Mouse (Mus musculus): Measurements from ENCODE around the gene Nptx1. TPM values are rescaled to one million over a fixed set of nuclear protein-coding genes. Genes with fewer than 3 reads are reported as not detected.

Nptx1 gene
- polyA plus RNA-seq, 1 experiment from 2014 or later: 1.0 TPM

DNA sequence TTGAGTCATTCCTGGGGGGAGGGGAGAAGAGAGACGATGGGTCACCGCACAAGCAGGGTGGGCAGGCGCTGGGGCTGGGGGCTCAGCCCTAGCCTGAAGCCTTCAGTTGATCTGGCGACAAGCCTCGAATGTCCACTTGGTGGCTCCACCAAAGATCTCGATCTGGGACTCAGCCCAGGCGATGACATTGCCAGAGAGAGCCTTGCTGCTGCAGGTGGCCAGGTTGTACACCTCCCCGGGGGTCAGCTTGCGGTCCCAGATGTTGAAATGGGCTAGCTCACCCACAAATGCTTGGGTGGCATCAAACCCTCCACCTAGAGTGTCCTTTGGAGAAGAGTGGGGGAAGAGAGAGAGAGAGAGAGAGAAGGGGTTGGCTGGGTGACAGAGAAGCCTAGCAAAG lies 5.2 kb downstream of the Nptx1 start:
- no peak overlapping the region for H3K4me3 ChIP-seq (replicated peaks)
- WGBS: 54% methylated on average over 9 of the region's 9 CpGs
- ATAC-seq (ENCODE audit: insufficient number of reproducible peaks, insufficient read depth, low FRiP score, low TSS enrichment, low read depth): no peak
- no peak overlapping the region for H3K27ac ChIP-seq
- no peak overlapping the region for H3K9ac ChIP-seq (replicated peaks)
- H3K27me3 ChIP-seq: peaks cover 82% of the 10 kb centered on the region
- no peak overlapping the region for H3K4me2 ChIP-seq
- H3K9me3 ChIP-seq: no peaks in the 10 kb centered on the region
- H3K4me1 ChIP-seq (replicated peaks): peaks cover 25% of the 10 kb centered on the region
- H3K36me3 ChIP-seq: no peaks in the 10 kb centered on the region

DNA sequence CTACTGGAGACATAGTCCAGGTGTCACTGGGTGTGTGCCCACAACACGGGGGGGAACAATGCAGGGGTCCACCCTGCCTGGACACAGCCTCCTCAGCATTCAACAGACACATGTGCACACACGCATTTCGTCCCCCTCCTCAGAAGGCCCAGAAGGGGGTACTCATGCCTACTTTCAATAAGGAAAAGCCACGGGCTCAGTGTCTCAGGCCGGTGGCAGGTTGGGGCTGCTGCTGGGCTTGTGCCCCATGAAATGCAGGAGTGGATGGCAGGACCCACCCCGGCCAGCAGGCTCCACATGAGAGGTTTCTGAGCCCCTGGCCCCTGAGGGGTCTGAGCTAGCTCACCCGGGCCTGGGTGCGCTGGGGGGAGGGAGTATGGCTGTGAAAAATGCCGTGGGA lies 6.5 kb downstream of the Nptx1 start:
- no peak for ATAC-seq (ENCODE audit: insufficient number of reproducible peaks, insufficient read depth, low FRiP score, low TSS enrichment, low read depth)
- H3K4me2 ChIP-seq: no peak overlapping the region
- WGBS: 74% methylated on average over 9 of the region's 9 CpGs
- H3K27me3 ChIP-seq: peaks cover 70% of the 10 kb centered on the region
- no peak overlapping the region for H3K27ac ChIP-seq
- no peak overlapping the region; the same call in 1 of the 2 replicates for H3K9ac ChIP-seq (replicated peaks)
- peaks cover 12% of the 10 kb centered on the region for H3K4me1 ChIP-seq (replicated peaks)
- no peak overlapping the region for H3K4me3 ChIP-seq (replicated peaks)
- no peaks in the 10 kb centered on the region for H3K9me3 ChIP-seq
- no peaks in the 10 kb centered on the region for H3K36me3 ChIP-seq

DNA sequence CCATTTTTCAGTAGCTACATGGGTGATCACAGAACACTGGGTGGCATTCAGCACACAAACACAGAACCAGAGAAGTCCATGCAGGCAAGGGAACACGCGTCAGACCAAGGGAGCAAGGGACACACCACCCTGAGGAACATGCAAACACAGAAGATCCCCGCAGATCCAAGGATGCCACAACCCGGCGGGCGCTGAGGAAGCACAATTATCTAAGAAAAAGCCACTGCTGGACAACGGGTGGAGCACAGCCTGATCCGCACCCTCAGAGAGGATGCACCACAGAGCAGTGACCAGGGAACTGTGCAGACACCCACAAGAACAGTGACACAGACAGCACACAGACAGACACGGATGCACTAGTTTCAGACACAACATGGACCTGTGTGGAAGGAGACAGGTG lies 7.0 kb downstream of the Nptx1 start:
- Histone ChIP-seq H3K27me3 (peaks cover 64% of the 10 kb centered on the region), H3K9me3 (no peaks in the 10 kb centered on the region), H3K4me1 (replicated peaks) (peaks cover 7% of the 10 kb centered on the region), H3K27ac (no peak overlapping the region), H3K36me3 (no peaks in the 10 kb centered on the region), H3K4me2 (no peak overlapping the region), H3K9ac (replicated peaks) (no peak overlapping the region), H3K4me3 (replicated peaks) (no peak overlapping the region)
- WGBS: 79% methylated on average over 9 of the region's 9 CpGs
- no peak for ATAC-seq (ENCODE audit: insufficient number of reproducible peaks, insufficient read depth, low FRiP score, low TSS enrichment, low read depth)

DNA sequence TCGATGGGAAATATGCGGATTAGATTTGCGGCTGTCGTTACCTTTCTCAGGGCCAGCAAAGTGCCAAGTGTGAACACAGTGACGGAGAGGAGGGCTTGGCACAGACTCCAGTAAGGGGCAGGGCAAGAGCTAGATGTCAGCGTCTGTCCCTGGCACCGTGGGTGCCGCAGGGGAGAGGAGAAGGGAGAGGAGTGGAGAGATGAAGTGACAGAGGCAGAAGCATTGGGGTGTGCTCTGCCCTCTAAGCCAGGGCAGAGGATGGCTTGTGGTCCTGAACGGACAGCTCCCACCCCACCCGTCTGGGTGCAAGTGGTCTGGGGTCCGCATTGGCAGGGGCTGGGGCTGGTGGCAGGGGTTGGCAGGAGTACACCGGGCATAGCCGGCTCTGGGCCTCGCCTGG lies 7.6 kb downstream of the Nptx1 start:
- 0 out of 2 replicates have a peak, but pooled peaks cover 5% of the 10 kb centered on the region for H3K4me1 ChIP-seq (replicated peaks)
- no peak for ATAC-seq (ENCODE audit: insufficient number of reproducible peaks, insufficient read depth, low FRiP score, low TSS enrichment, low read depth)
- H3K27me3 ChIP-seq: peaks cover 58% of the 10 kb centered on the region
- WGBS: 35% methylated on average over 14 of the region's 14 CpGs
- H3K4me2 ChIP-seq: no peak overlapping the region
- no peaks in the 10 kb centered on the region for H3K36me3 ChIP-seq
- H3K9me3 ChIP-seq: no peaks in the 10 kb centered on the region
- H3K27ac ChIP-seq: no peak overlapping the region
- no peak overlapping the region for H3K9ac ChIP-seq (replicated peaks)
- no peak overlapping the region for H3K4me3 ChIP-seq (replicated peaks)

DNA sequence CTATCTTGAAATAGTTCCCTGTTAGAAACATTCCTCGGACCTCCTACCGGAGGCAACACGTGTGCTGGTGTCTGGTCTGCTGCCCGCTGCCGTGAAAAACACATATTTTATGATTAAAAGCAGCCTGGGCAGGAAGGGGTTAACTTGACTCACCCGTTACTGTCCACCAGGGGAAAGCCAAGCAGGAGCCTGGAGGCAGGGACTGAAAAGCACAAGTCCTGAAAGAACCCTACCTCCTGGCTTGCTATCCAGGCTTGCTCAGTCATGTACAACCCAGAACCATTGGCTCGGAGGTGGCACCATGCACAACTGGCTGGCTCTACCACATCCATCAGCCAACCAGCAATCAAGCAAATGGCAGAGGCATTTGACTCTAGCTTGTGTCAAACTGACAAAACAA lies 13.8 kb downstream of the Nptx1 start:
- peaks cover 15% of the 10 kb centered on the region for H3K27me3 ChIP-seq
- no peaks in the 10 kb centered on the region for H3K36me3 ChIP-seq
- H3K4me1 ChIP-seq (replicated peaks): no peaks in the 10 kb centered on the region
- WGBS: 62% methylated on average over 7 of the region's 7 CpGs
- no peak overlapping the region for H3K9ac ChIP-seq (replicated peaks)
- no peak overlapping the region for H3K27ac ChIP-seq
- no peak overlapping the region for H3K4me3 ChIP-seq (replicated peaks)
- no peaks in the 10 kb centered on the region for H3K9me3 ChIP-seq
- H3K4me2 ChIP-seq: no peak overlapping the region
- no peak for ATAC-seq (ENCODE audit: insufficient number of reproducible peaks, insufficient read depth, low FRiP score, low TSS enrichment, low read depth)

DNA sequence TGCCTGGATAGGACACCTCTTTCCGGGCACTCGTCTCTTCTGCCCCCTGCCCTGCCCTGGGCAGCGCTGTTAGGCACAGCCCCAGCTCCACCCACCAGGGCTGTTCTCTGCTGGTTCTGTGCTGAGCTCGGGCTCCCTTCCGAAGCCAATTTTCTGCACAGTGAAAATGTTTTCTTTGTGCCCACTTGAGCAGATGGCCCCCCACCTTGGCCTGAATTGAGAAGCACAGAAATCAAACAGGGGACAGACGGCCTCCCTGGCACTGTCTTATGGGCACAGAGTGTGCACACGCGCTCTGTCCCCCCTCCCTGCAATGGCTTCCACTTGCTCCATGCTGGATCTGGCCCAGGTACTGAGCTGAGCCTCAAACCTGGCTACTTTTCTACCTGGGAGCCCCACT lies 15.1 kb downstream of the Nptx1 start:
- Histone ChIP-seq H3K36me3 (no peaks in the 10 kb centered on the region), H3K4me2 (no peak overlapping the region), H3K4me3 (replicated peaks) (no peak overlapping the region), H3K27me3 (peaks cover 15% of the 10 kb centered on the region), H3K9ac (replicated peaks) (no peak overlapping the region), H3K27ac (no peak overlapping the region), H3K9me3 (no peaks in the 10 kb centered on the region), H3K4me1 (replicated peaks) (no peaks in the 10 kb centered on the region)
- no peak for ATAC-seq (ENCODE audit: insufficient number of reproducible peaks, insufficient read depth, low FRiP score, low TSS enrichment, low read depth)
- WGBS: 73% methylated on average over 8 of the region's 8 CpGs

DNA sequence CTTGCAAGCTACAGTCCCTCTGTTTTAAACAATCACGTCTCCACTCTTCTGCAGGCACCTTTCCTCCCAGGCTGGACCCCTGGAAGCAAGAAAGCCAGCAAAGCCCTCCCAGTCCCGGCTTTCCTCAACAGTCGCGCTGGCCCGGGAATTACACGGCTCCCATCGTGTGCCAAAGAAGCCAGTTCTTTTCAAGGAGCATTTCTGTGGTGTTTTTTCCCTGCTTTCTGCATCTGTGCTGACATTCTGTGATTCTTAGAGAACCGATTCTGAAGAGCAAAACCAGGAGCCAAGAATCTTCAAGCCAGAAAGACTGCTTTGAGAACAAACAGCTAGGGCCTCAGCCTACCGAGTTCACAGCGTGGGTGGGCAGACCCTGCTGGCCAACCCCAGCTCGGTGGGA lies 18.6 kb downstream of the Nptx1 start:
- Histone ChIP-seq H3K4me2 (no peak overlapping the region), H3K4me3 (replicated peaks) (no peak overlapping the region), H3K36me3 (no peaks in the 10 kb centered on the region), H3K27me3 (peaks cover 10% of the 10 kb centered on the region), H3K9ac (replicated peaks) (no peak overlapping the region), H3K27ac (no peak overlapping the region), H3K4me1 (replicated peaks) (0 out of 2 replicates have a peak, but pooled peaks cover 3% of the 10 kb centered on the region), H3K9me3 (no peaks in the 10 kb centered on the region)
- no peak for ATAC-seq (ENCODE audit: insufficient number of reproducible peaks, insufficient read depth, low FRiP score, low TSS enrichment, low read depth)
- 65% methylated on average over 11 of the region's 11 CpGs for WGBS

DNA sequence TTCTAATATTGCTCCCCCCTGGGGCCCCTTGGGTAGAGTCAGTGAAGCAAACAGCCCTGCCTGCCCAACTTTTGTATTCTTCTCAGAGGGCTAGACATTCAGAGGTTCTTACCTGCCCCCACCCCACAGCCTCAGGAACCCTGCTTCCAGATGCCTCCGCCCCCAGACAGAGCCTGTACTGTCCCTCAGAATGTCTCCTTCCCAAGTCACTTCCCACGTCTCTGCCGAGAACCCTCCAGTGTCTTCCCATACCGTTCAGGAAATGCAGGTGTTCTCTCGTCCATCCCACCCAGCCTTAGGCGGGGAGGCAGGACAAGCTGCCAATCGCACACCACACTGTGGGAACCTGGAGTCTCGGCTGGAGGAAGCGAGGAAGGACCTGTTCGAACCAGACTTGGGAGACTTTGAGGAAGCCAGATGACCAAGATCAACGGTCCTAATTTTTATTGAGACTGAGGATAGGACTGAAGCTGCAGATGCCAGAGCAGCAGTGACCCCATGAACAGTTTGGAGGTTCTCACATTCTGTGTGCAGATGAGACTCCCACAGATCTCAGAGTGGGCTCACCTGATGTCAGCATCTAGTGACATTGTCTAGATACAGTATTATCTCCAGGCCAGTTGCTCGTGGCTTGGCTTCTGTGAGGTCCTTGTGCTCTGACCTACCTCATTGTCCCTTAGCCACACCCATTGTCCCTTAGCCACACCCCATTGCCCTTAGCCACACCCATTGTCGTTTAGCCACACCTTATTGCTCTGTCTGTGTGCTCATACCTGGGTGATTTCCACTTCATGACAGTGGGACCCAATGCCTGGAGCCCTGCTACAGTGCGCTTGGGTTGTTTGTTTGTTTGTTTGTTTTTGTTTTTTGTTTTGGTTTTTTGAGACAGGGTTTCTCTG lies 21.2 kb downstream of the Nptx1 start:
- Histone ChIP-seq H3K4me1 (replicated peaks) (0 out of 2 replicates have a peak, but pooled peaks cover 3% of the 10 kb centered on the region), H3K9me3 (no peaks in the 10 kb centered on the region), H3K9ac (replicated peaks) (no peak overlapping the region), H3K4me2 (no peak overlapping the region), H3K27me3 (peaks cover 2% of the 10 kb centered on the region; the same call in 1 of the 2 replicates), H3K4me3 (replicated peaks) (no peak overlapping the region), H3K27ac (no peak overlapping the region), H3K36me3 (no peaks in the 10 kb centered on the region)
- WGBS: 77% methylated on average over 14 of the region's 14 CpGs
- ATAC-seq (ENCODE audit: insufficient number of reproducible peaks, insufficient read depth, low FRiP score, low TSS enrichment, low read depth): no peak

DNA sequence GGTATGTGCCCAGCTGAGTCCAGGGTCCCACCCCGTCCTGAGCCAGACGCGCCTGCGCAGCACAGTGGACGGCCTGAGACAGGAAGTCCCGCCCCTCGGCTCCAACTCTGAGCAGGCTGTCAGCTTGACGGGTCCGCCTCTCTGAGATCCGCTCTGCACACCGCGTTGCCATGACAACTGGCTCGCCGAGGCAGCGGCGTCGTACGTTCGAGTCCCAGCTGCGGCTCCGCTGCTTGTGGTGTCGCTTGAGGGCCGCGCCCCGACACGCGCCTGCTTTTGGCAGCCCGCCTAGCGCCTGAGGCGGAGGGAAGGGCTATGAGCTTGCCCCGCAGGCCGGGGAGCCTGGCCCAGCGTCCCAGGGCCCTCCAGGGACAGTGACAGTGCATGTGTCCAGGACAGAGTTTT lies 23.0 kb downstream of the Nptx1 start:
- Histone ChIP-seq H3K9ac (replicated peaks) (peak overlapping the region; percentile 57), H3K36me3 (no peaks in the 10 kb centered on the region), H3K4me2 (peak overlapping the region; percentile 71), H3K9me3 (no peaks in the 10 kb centered on the region), H3K27ac (no peak overlapping the region), H3K4me1 (replicated peaks) (0 out of 2 replicates have a peak, but pooled peaks cover 3% of the 10 kb centered on the region), H3K4me3 (replicated peaks) (peak overlapping the region; percentile 42), H3K27me3 (no peaks in the 10 kb centered on the region; the same call in 1 of the 2 replicates)
- peak; percentile 90 for ATAC-seq (ENCODE audit: insufficient number of reproducible peaks, insufficient read depth, low FRiP score, low TSS enrichment, low read depth)
- WGBS: 3% methylated on average over 33 of the region's 33 CpGs

DNA sequence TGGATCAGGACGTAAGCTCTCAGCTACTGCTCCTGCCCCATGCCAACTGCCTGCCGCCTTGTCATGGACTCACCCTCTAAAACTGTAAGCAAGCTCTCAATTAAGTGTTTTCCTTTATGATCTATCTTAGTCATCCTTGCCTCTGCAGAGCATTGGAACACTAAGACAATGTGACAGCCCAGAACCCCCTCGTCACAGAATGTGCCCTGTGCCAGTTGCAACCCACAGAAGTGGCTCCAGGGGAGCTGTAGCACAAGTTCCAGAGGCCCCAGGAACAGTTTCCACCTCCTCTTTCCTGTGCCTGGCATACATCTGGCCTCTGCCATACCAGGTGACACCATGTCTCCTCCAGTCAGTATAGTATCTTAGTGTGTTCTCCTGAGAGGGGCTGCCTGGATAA lies 24.2 kb downstream of the Nptx1 start:
- Histone ChIP-seq H3K36me3 (no peaks in the 10 kb centered on the region), H3K27me3 (peaks cover 1% of the 10 kb centered on the region; the same call in 1 of the 2 replicates), H3K9me3 (no peaks in the 10 kb centered on the region), H3K4me2 (no peak overlapping the region), H3K27ac (no peak overlapping the region), H3K4me1 (replicated peaks) (0 out of 2 replicates have a peak, but pooled peaks cover 3% of the 10 kb centered on the region), H3K4me3 (replicated peaks) (no peak overlapping the region), H3K9ac (replicated peaks) (no peak overlapping the region)
- 88% methylated on average over 3 of the region's 3 CpGs for WGBS
- no peak for ATAC-seq (ENCODE audit: insufficient number of reproducible peaks, insufficient read depth, low FRiP score, low TSS enrichment, low read depth)

DNA sequence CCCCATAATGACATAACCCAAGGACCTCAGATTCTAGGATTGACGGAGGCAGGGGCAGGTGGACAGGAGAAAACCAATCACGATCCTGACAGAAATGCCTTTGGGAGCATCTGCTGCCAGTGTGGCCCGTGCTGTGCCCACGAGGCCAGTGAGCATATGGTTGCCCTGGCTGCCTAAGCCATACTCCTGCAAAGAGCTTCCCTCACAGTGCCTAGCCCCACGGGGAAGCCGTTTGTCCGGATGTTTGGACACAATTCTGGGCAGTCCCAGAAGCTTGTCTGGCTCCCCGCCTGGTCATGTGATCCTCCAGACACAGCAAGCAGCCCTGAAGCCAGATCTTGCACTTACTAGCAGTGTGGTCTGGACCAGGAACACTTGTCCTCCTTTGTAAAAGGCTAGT lies 24.8 kb downstream of the Nptx1 start:
- no peaks in the 10 kb centered on the region for H3K9me3 ChIP-seq
- H3K27me3 ChIP-seq: peaks cover 7% of the 10 kb centered on the region
- no peak for ATAC-seq (ENCODE audit: insufficient number of reproducible peaks, insufficient read depth, low FRiP score, low TSS enrichment, low read depth)
- H3K36me3 ChIP-seq: no peaks in the 10 kb centered on the region
- H3K4me1 ChIP-seq (replicated peaks): 0 out of 2 replicates have a peak, but pooled peaks cover 3% of the 10 kb centered on the region
- 84% methylated on average over 8 of the region's 8 CpGs for WGBS
- no peak overlapping the region for H3K4me3 ChIP-seq (replicated peaks)
- H3K9ac ChIP-seq (replicated peaks): no peak overlapping the region
- H3K27ac ChIP-seq: no peak overlapping the region
- H3K4me2 ChIP-seq: no peak overlapping the region

Measured in limb, embryonic 12.5 days (tissue).